Mouse (Mus musculus): Measurements from ENCODE around the gene Ifi47. TPM values are rescaled to one million over a fixed set of nuclear protein-coding genes. Genes with fewer than 3 reads are reported as not detected.

Gene Ifi47
- polyA plus RNA-seq, 1 experiment, result 45.3 TPM

DNA sequence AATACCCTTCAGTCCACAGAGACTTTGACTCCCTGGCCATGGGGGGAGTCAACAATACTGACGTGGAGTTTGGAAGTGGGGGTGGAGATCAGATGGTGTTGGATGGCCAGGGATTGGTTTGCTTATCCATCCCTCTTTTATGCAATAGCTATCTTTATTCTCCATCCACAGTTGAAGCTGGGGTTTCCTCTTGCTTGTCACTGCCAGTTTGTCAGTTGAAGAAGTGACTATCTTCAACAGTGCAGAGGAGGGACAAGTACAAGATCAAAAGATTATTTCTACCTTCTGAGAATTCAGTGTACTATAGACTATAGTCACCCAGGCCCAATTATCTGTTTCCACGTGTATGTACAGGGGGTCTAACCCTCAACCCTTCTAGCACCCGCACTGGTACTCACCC is 7.4 kb downstream of the Ifi47 start:
- no peak for DNase-seq
- Histone ChIP-seq H3K27ac (ENCODE audit: control insufficient read depth, insufficient read depth, low read length) (no peak overlapping the region), H3K36me3 (ENCODE audit: control insufficient read depth, insufficient read depth, low read length) (no peaks in the 10 kb centered on the region), H3K4me1 (replicated peaks; ENCODE audit: control insufficient read depth, insufficient read depth, low read length) (peaks cover 17% of the 10 kb centered on the region), H3K27me3 (ENCODE audit: control insufficient read depth, insufficient read depth, low read length) (no peaks in the 10 kb centered on the region), H3K4me3 (ENCODE audit: control insufficient read depth, insufficient read depth, low read length) (no peak overlapping the region)
- 30% methylated on average over 3 of the region's 3 CpGs for WGBS
- TF ChIP-seq POLR2A (IDR thresholded peaks at IDR 0.05; ENCODE audit: control insufficient read depth, extremely low read depth, insufficient read depth, low read length, poor library complexity), result no peak
- no peak for TF ChIP-seq CTCF (IDR thresholded peaks at IDR 0.05; ENCODE audit: borderline replicate concordance, control insufficient read depth, extremely low read depth, insufficient read depth, low read length, poor library complexity)

DNA sequence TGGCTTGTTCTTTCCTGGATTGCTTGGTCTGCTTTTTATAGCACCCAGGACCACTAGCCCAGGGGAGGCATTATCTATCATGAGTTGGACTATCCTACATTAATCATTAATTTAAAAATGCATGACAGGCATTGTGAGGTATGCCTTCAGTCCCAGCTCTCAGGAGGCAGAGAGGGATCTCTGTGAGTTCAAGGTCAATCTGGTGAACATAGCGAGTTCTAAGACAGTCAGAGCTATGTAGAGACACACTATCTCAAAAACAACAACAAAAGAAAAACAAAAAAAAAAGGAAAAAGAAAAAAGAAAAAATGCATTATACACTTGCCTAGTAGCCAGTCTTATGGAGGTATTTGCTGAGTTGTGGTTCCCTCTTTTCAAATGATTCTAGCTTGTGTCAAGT is 8.0 kb downstream of the Ifi47 start:
- TF ChIP-seq POLR2A (IDR thresholded peaks at IDR 0.05; ENCODE audit: control insufficient read depth, extremely low read depth, insufficient read depth, low read length, poor library complexity), result no peak
- no peak for TF ChIP-seq CTCF (IDR thresholded peaks at IDR 0.05; ENCODE audit: borderline replicate concordance, control insufficient read depth, extremely low read depth, insufficient read depth, low read length, poor library complexity)
- no peaks in the 10 kb centered on the region for H3K27me3 ChIP-seq (ENCODE audit: control insufficient read depth, insufficient read depth, low read length)
- no peak overlapping the region for H3K4me3 ChIP-seq (ENCODE audit: control insufficient read depth, insufficient read depth, low read length)
- peaks cover 17% of the 10 kb centered on the region for H3K4me1 ChIP-seq (replicated peaks; ENCODE audit: control insufficient read depth, insufficient read depth, low read length)
- WGBS, result 71% methylated on average over 1 of the region's 1 CpGs
- H3K36me3 ChIP-seq (ENCODE audit: control insufficient read depth, insufficient read depth, low read length), result no peaks in the 10 kb centered on the region
- DNase-seq, result no peak
- no peak overlapping the region; the same call in 1 of the 2 replicates for H3K27ac ChIP-seq (ENCODE audit: control insufficient read depth, insufficient read depth, low read length)

DNA sequence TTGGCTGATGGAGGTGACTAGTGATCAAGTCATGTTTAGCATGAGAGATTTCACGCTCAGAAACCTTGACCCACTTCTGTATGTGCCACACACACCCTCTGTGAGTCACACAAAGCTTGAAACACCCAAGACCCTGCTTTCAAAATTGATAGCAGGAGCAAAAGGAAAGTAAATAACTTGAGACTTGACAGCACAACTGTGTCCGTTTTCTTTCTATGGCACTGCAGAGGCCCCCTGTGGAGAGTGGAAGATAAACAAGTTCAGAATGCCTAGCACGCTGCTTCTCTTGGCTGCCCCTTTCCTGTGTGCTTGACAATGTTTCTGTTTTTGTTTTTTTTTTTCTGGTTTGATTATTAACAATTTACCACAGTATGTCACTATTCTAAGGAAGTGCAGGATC is 8.5 kb downstream of the Ifi47 start:
- WGBS, result 4% methylated on average over 3 of the region's 3 CpGs
- no peak overlapping the region for H3K4me3 ChIP-seq (ENCODE audit: control insufficient read depth, insufficient read depth, low read length)
- H3K4me1 ChIP-seq (replicated peaks; ENCODE audit: control insufficient read depth, insufficient read depth, low read length), result peaks cover 17% of the 10 kb centered on the region
- H3K27ac ChIP-seq (ENCODE audit: control insufficient read depth, insufficient read depth, low read length), result peak overlapping the region; percentile 55; the same call in 1 of the 2 replicates
- peak; percentile 61 for DNase-seq
- TF ChIP-seq CTCF (IDR thresholded peaks at IDR 0.05; ENCODE audit: borderline replicate concordance, control insufficient read depth, extremely low read depth, insufficient read depth, low read length, poor library complexity) (no peak), POLR2A (IDR thresholded peaks at IDR 0.05; ENCODE audit: control insufficient read depth, extremely low read depth, insufficient read depth, low read length, poor library complexity) (no peak)
- H3K27me3 ChIP-seq (ENCODE audit: control insufficient read depth, insufficient read depth, low read length), result no peaks in the 10 kb centered on the region
- no peaks in the 10 kb centered on the region for H3K36me3 ChIP-seq (ENCODE audit: control insufficient read depth, insufficient read depth, low read length)

DNA sequence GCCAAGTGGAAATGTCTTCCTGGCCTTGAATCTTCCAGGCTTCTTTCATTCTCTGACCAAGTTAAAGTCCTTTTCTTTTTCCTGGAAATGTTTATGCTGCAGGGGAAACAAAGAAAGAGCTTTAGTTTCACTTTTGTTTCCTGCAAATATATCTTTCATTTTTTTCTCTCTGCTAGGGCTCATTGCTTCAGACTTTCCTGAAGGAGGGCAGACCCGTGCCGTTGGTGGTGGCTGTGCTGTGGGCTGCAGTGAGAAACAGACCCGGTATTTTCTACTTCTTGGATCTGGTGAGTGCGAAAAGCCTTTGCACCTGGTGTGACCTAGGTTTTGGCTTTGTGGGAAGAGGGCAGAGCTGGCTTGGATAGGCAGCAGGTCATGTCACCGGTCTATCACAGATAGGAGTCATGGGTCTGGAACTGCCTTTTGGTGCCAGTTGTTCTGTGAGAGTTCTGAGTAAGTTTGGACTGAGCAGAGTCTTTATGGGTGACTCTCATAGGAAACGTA is 10.5 kb downstream of the Ifi47 start:
- DNase-seq, result peak; percentile 43
- Histone ChIP-seq H3K27ac (ENCODE audit: control insufficient read depth, insufficient read depth, low read length) (peak overlapping the region; percentile 99), H3K4me1 (replicated peaks; ENCODE audit: control insufficient read depth, insufficient read depth, low read length) (peaks cover 14% of the 10 kb centered on the region)

DNA sequence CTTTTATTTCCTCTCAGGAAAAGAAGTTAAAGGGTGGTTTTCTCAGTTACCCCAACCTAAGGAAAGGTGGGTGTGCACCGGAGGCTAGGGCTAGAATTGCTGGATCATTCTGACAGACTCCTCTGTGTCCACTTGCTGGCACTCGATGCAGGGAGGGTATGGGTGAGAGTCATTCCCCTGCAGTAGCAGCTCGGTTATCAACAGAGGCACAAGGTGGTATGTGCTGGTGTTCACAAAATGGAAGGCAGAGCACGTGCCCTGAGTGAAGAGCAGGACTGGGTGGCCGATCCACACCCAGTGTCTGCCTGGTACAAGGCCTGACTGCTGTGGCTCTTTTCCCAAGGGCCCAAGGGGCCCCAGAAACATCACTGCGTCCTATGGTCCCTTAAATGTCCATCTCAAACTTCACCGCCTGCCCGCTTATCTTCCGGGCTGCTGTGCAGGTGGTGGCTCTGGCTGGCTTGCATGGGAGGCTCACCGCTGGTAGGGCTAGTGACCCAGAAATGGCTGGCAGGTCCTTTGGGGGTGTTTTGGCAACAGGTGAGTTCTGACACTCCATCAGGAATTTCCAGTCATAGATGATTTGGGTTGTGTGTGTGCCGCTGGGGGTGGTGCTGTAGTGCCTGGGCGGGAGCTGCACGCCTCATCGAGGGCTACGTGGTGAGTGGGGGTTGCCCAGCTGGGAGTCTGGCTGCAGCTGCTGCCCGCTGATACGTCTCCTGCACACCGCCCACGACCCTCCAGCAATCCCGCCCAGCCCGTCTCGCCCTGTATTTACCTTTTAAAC is 11.6 kb downstream of the Ifi47 start:
- Histone ChIP-seq H3K27ac (ENCODE audit: control insufficient read depth, insufficient read depth, low read length) (peak overlapping the region; percentile 84), H3K4me3 (ENCODE audit: control insufficient read depth, insufficient read depth, low read length) (peak overlapping the region; percentile 66), H3K27me3 (ENCODE audit: control insufficient read depth, insufficient read depth, low read length) (no peaks in the 10 kb centered on the region), H3K36me3 (ENCODE audit: control insufficient read depth, insufficient read depth, low read length) (peaks cover 3% of the 10 kb centered on the region; the same call in 1 of the 2 replicates), H3K4me1 (replicated peaks; ENCODE audit: control insufficient read depth, insufficient read depth, low read length) (peaks cover 23% of the 10 kb centered on the region)
- 2% methylated on average over 22 of the region's 22 CpGs for WGBS
- TF ChIP-seq POLR2A (IDR thresholded peaks at IDR 0.05; ENCODE audit: control insufficient read depth, extremely low read depth, insufficient read depth, low read length, poor library complexity) (no peak), CTCF (IDR thresholded peaks at IDR 0.05; ENCODE audit: borderline replicate concordance, control insufficient read depth, extremely low read depth, insufficient read depth, low read length, poor library complexity) (no peak)
- peak; percentile 74 for DNase-seq

More for the DNA sequence above, 10.5 kb downstream of the Ifi47 start:
- under 1% methylated on average over 6 of the region's 6 CpGs for WGBS
- Histone ChIP-seq H3K27me3 (ENCODE audit: control insufficient read depth, insufficient read depth, low read length) (no peaks in the 10 kb centered on the region), H3K36me3 (ENCODE audit: control insufficient read depth, insufficient read depth, low read length) (peaks cover 3% of the 10 kb centered on the region; the same call in 1 of the 2 replicates), H3K4me3 (ENCODE audit: control insufficient read depth, insufficient read depth, low read length) (peak overlapping the region; percentile 77)
- TF ChIP-seq POLR2A (IDR thresholded peaks at IDR 0.05; ENCODE audit: control insufficient read depth, extremely low read depth, insufficient read depth, low read length, poor library complexity) (no peak; the same call in 1 of the 2 replicates), CTCF (IDR thresholded peaks at IDR 0.05; ENCODE audit: borderline replicate concordance, control insufficient read depth, extremely low read depth, insufficient read depth, low read length, poor library complexity) (no peak)

DNA sequence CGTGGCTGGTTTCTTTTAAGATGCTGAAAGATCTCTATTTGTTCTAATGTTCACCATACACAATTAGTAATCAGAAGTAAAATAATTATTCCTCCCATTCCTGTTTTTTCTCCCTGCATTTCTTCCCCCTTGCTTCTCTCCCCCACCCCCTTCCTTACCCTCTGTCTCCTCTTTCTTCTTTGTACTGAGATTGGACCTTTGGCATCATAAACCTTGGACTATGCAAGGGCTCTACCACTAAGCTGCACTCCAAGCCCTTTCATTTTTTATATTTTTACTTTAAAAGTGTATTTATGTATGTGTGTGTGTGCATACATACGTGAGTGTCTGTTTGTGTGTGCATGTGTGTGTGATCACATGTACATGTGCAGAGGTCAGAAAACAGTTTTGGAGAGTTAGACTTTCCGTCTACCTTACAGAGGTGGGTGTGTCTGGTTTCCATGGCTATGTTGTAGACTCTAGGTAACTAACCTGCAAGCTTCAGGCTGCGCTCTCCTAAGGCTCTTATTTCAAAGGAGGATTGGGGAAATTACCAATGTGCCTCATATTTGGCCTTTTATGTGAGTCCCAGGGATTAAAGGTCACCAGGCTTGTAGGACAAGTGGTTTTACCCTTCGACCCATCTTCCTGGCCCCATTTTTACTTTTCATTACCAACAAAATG is 12.7 kb downstream of the Ifi47 start:
- DNase-seq, result no peak
- Histone ChIP-seq H3K4me1 (replicated peaks; ENCODE audit: control insufficient read depth, insufficient read depth, low read length) (peaks cover 22% of the 10 kb centered on the region), H3K27me3 (ENCODE audit: control insufficient read depth, insufficient read depth, low read length) (no peaks in the 10 kb centered on the region), H3K36me3 (ENCODE audit: control insufficient read depth, insufficient read depth, low read length) (peaks cover 3% of the 10 kb centered on the region; the same call in 1 of the 2 replicates), H3K4me3 (ENCODE audit: control insufficient read depth, insufficient read depth, low read length) (no peak overlapping the region), H3K27ac (ENCODE audit: control insufficient read depth, insufficient read depth, low read length) (no peak overlapping the region; the same call in 1 of the 2 replicates)
- 77% methylated on average over 5 of the region's 5 CpGs for WGBS
- TF ChIP-seq CTCF (IDR thresholded peaks at IDR 0.05; ENCODE audit: borderline replicate concordance, control insufficient read depth, extremely low read depth, insufficient read depth, low read length, poor library complexity), result no peak
